Mouse (Mus musculus) erythroblast, embryonic 14.5 days (primary cell): ENCODE data around the gene Adgrf5.

Experiments used
- GATA1 ChIP-seq: IDR thresholded peaks from 2 replicates; pipeline ENCODE4 v1.6.1; 2012; ENCODE audit warnings: low read length, inconsistent platforms, mixed read lengths
- TAL1 ChIP-seq: IDR thresholded peaks from 3 replicates; pipeline ENCODE4 v1.6.1; 2012; ENCODE audit warnings: low read length, inconsistent platforms, mixed read lengths

- TF ChIP-seq GATA1 (no peak), TAL1 (no peak)
These were observed 33.2 kb upstream of the Adgrf5 start for GRCm38 (mm10) chr17:43326726-43327700.
